Mouse (Mus musculus) limb, embryonic 13.5 days (tissue): Measurements from ENCODE around the gene Mfsd4b5. TPM values are rescaled to one million over a fixed set of nuclear protein-coding genes. Genes with fewer than 3 reads are reported as not detected.
"Not testable (repeated sequence)": the region's sequence is repeated elsewhere in the genome, so short reads cannot be mapped to it uniquely, and the experiment has no call there.

Source experiments
- ATAC-seq: fragments of 200-750 bp; cut with Nextera tagmentation; 2 replicates; pipeline ENCODE4 v1.8.0; 2017; ENCODE audit warnings: low read depth, moderate number of reproducible peaks, moderate TSS enrichment; ENCODE audit not compliant: low FRiP score
- H3K27ac ChIP-seq: fragments of 300-500 bp; sonication (generic); 2 replicates; pipeline ENCODE4 v1.5.1; 2015; ENCODE audit warnings: inconsistent platforms, mild to moderate bottlenecking, moderate library complexity
- H3K27me3 ChIP-seq: fragments of 300-500 bp; sonication (generic); 2 replicates; pipeline ENCODE4 v1.6.1; 2015; ENCODE audit warnings: mild to moderate bottlenecking, inconsistent platforms
- H3K36me3 ChIP-seq: fragments of 300-500 bp; sonication (generic); 2 replicates; pipeline ENCODE4 v1.6.1; 2015; ENCODE audit warnings: inconsistent platforms, mild to moderate bottlenecking, moderate library complexity
- H3K4me1 ChIP-seq: fragments of 300-500 bp; sonication (generic); 2 replicates; pipeline ENCODE4 v1.6.1; 2015; ENCODE audit warnings: inconsistent platforms
- H3K4me2 ChIP-seq: fragments of 300-500 bp; sonication (generic); replicated peaks from 2 replicates; pipeline ENCODE4 v1.6.1; 2015; ENCODE audit warnings: inconsistent platforms, mild to moderate bottlenecking, moderate library complexity
- H3K4me3 ChIP-seq: fragments of 300-500 bp; sonication (generic); 2 replicates; pipeline ENCODE4 v1.5.1; 2015; ENCODE audit warnings: moderate library complexity, mild to moderate bottlenecking, inconsistent platforms
- H3K9ac ChIP-seq: fragments of 300-500 bp; sonication (generic); 2 replicates; pipeline ENCODE4 v1.6.1; 2015; ENCODE audit warnings: mild to moderate bottlenecking, inconsistent platforms
- H3K9me3 ChIP-seq: fragments of 300-500 bp; sonication (generic); 2 replicates; pipeline ENCODE4 v1.6.1; 2016; ENCODE audit warnings: inconsistent platforms
- WGBS: fragments of 180-500 bp; shearing (Covaris S2); methylation state at CpG from one replicate; pipeline ENCODE4 v1.1.7; 2015; 5-methylcytosine and 5-hydroxymethylcytosine counted together
- polyA plus RNA-seq: library from polyadenylated mRNA; unstranded; fragments of >200 nt; fragmentation: Nextera tagmentation; extraction: Ambion mirVana; gene quantifications from 2 replicates; pipeline ENCODE4 v1.2.1, GENCODE M21; 2015

The Mfsd4b5 gene
- polyA plus RNA-seq, 1 experiment from 2014 or later = 0.09 TPM

DNA sequence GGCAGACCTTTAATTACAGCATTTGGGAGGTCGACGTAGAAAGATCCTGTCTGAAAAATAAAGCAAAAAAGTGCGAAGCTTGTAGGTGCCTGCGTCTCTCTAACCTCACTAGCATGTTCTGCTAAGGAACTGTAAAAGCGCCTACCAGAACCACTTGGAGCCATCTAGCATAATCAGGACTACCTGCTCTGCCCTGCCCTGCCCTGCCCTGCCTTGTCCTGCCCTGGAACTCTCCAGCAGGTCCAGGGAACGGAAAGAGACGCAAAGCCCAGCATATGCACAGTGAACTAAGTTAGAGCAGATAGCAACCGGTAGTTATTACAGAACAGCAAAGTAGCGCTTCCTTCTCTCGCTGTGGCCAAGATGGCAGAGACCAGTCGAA lies 26.0 kb downstream of the Mfsd4b5 start:
- H3K4me3 ChIP-seq = peak overlapping the region; percentile 51; the same call in 1 of the 2 replicates
- H3K36me3 ChIP-seq = no peaks in the 10 kb centered on the region
- peak overlapping the region; percentile 94 for H3K4me2 ChIP-seq
- H3K9me3 ChIP-seq = no peaks in the 10 kb centered on the region
- H3K27me3 ChIP-seq = 0 out of 2 replicates have a peak, but pooled peaks cover 5% of the 10 kb centered on the region
- peaks cover 6% of the 10 kb centered on the region; the same call in 1 of the 2 replicates for H3K4me1 ChIP-seq
- ATAC-seq = peak; percentile 60
- H3K9ac ChIP-seq = no peak overlapping the region
- no peak overlapping the region for H3K27ac ChIP-seq
- WGBS = 45% methylated on average over 11 of the region's 11 CpGs

DNA sequence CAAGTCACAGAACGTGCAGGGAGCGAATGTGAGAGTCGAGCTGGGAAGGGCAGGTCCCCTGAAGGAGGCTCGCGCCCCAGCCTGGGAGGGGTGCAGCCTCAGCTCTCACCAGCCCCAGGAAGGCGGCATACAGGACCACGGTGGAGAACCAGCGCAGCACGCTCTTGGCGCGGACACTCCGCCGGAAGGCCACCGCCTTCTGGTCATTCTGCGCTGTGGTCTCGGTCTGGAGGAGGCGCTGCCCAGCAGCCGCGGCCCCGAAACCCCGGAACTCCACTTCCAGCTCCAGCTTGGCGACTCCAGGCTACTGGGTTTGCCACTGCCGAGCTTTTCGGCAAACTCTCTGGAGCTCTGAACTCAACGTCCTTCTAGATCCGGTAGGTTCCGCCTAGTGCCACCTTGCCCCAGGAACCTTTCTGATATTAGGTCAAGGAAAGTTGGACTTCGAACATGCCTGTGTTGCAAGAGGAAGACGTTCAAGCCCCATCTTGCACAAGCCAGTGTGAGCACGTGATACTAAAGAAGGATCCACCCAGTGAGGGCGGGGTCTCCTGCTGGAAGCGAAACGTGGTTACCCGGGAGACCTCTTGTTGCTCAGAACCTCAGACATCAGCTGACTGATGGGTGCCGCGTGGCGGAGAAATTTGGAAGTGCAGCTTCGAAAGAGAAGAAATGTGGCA lies 26.5 kb downstream of the Mfsd4b5 start, which contains the start of gene Mfsd4b3:
Gene Mfsd4b3 (minus strand): TSS at position 393 of the 680 bp plus-strand sequence.
- Histone ChIP-seq H3K9ac (peak within 1 kb of the TSS; percentile 70), H3K27ac (no peak within 1 kb of the TSS), H3K36me3 (no peaks in the 10 kb centered on the region), H3K9me3 (no peaks in the 10 kb centered on the region), H3K4me1 (peaks cover 6% of the 10 kb centered on the region; the same call in 1 of the 2 replicates), H3K4me2 (peak within 1 kb of the TSS; percentile 94), H3K27me3 (0 out of 2 replicates have a peak, but pooled peaks cover 5% of the 10 kb centered on the region), H3K4me3 (peak within 1 kb of the TSS; percentile 51)
- WGBS = under 1% methylated on average over 38 of the region's 38 CpGs
- ATAC-seq = peak; percentile 98

- no peak overlapping the region for H3K4me2 ChIP-seq
- H3K36me3 ChIP-seq = no peaks in the 10 kb centered on the region
- H3K27ac ChIP-seq = no peak overlapping the region
- H3K4me3 ChIP-seq = no peak overlapping the region
- 58% methylated on average over 4 of the region's 4 CpGs for whole genome bisulfite sequencing
- H3K27me3 ChIP-seq = 0 out of 2 replicates have a peak, but pooled peaks cover 5% of the 10 kb centered on the region
- H3K9me3 ChIP-seq = no peaks in the 10 kb centered on the region
- peaks cover 6% of the 10 kb centered on the region; the same call in 1 of the 2 replicates for H3K4me1 ChIP-seq
- H3K9ac ChIP-seq = no peak overlapping the region
- ATAC-seq = no peak
Observed at GRCm38 (mm10) chr10:39958266-39958665, 28.2 kb downstream of the Mfsd4b5 start.

- ATAC-seq = no peak
- no peaks in the 10 kb centered on the region for H3K36me3 ChIP-seq
- H3K9ac ChIP-seq = no peak overlapping the region
- no peaks in the 10 kb centered on the region for H3K9me3 ChIP-seq
- H3K27me3 ChIP-seq = 0 out of 2 replicates have a peak, but pooled peaks cover 5% of the 10 kb centered on the region
- WGBS = 70% methylated on average over 2 of the region's 2 CpGs
- peaks cover 6% of the 10 kb centered on the region; the same call in 1 of the 2 replicates for H3K4me1 ChIP-seq
- no peak overlapping the region for H3K4me3 ChIP-seq
- no peak overlapping the region for H3K27ac ChIP-seq
- no peak overlapping the region for H3K4me2 ChIP-seq
Observed at GRCm38 (mm10) chr10:39956340-39956878, 30.0 kb downstream of the Mfsd4b5 start.

DNA sequence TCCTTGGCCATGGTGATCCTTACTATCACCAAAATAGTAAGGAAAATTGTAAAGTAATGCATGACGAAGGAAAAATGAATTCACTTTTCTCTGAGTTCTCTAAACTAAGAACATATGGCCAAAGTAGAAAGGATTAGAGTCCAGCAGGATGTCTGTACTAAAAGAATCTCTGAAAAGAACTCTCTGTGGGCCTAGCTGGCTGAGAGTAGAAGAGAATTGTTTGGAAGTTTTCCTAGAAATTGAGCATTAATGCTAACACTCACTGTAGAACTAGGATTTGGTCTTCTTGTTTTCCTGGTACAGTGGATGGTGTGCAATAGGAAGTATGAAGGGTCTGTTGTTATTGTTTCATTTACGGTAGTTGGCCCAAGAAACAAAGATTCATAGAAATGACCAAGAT lies 31.3 kb downstream of the Mfsd4b5 start:
- no peak overlapping the region for H3K4me3 ChIP-seq
- no peak for ATAC-seq

GRCm38 (mm10) chr10:39949377-39949954 lies 37.0 kb downstream of the Mfsd4b5 start:
- no peak for ATAC-seq

More for the DNA sequence above, 31.3 kb downstream of the Mfsd4b5 start:
- Histone ChIP-seq H3K9ac (no peak overlapping the region), H3K27me3 (0 out of 2 replicates have a peak, but pooled peaks cover 5% of the 10 kb centered on the region), H3K9me3 (no peaks in the 10 kb centered on the region), H3K36me3 (no peaks in the 10 kb centered on the region), H3K27ac (no peak overlapping the region), H3K4me1 (peaks cover 6% of the 10 kb centered on the region; the same call in 1 of the 2 replicates), H3K4me2 (no peak overlapping the region)
- 76% methylated on average over 2 of the region's 2 CpGs for WGBS

GRCm38 (mm10) chr10:39947195-39947594 lies 39.3 kb downstream of the Mfsd4b5 start:
- H3K4me3 ChIP-seq, H3K4me2 ChIP-seq, H3K9me3 ChIP-seq, H3K4me1 ChIP-seq, H3K27me3 ChIP-seq, ATAC-seq, H3K36me3 ChIP-seq, H3K27ac ChIP-seq, H3K9ac ChIP-seq: not testable (repeated sequence)
- WGBS = 74% methylated on average over 3 of the region's 3 CpGs

More at GRCm38 (mm10) chr10:39949377-39949954, 37.0 kb downstream of the Mfsd4b5 start:
- H3K9me3 ChIP-seq = no peaks in the 10 kb centered on the region
- H3K36me3 ChIP-seq = no peaks in the 10 kb centered on the region
- H3K27ac ChIP-seq = no peak overlapping the region
- WGBS = 95% methylated on average over 2 of the region's 2 CpGs
- no peak overlapping the region for H3K9ac ChIP-seq
- H3K4me3 ChIP-seq = no peak overlapping the region
- no peak overlapping the region for H3K4me2 ChIP-seq
- no peaks in the 10 kb centered on the region for H3K4me1 ChIP-seq
- H3K27me3 ChIP-seq = no peaks in the 10 kb centered on the region

DNA sequence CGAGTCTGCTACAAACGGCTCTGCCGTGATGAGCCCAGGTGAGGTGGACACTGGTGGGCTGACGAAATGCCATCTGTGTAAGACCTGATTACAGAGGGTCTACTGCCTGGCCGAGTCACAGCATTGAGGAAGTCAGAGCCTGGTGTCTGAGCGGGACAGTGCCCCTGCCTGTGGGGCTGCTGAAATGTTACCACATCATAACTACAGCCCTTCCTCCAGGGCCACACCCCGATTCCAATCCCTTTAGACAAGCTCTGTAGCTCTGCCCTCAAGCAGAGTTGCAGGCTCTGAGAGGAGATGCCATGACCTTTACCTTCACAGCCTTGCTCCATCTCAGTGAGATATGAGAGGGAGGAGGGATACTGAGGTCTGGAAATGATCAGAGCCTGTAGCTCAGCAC lies 49.9 kb downstream of the Mfsd4b5 start:
- 76% methylated on average over 7 of the region's 7 CpGs for WGBS
- Histone ChIP-seq H3K4me1 (no peaks in the 10 kb centered on the region), H3K4me3 (no peak overlapping the region), H3K27me3 (no peaks in the 10 kb centered on the region), H3K9me3 (no peaks in the 10 kb centered on the region), H3K27ac (no peak overlapping the region), H3K4me2 (no peak overlapping the region), H3K36me3 (no peaks in the 10 kb centered on the region), H3K9ac (no peak overlapping the region)
- no peak for ATAC-seq

- Histone ChIP-seq H3K4me1 (peaks cover 6% of the 10 kb centered on the region; the same call in 1 of the 2 replicates), H3K36me3 (no peaks in the 10 kb centered on the region), H3K9me3 (no peaks in the 10 kb centered on the region), H3K27ac (no peak within 1 kb of the TSS), H3K9ac (peak within 1 kb of the TSS; percentile 67), H3K27me3 (peaks cover 21% of the 10 kb centered on the region), H3K4me2 (peak within 1 kb of the TSS; percentile 85), H3K4me3 (peak within 1 kb of the TSS; percentile 50)
- under 1% methylated on average over 40 of the region's 41 CpGs for WGBS
- peak; percentile 54 for ATAC-seq
Observed at GRCm38 (mm10) chr10:39926616-39927139, 59.8 kb downstream of the Mfsd4b5 start, which contains the start of gene Mfsd4b2. Mfsd4b2 (minus strand) TSS chr10:39926923.

GRCm38 (mm10) chr10:39924556-39924955 lies 61.9 kb downstream of the Mfsd4b5 start:
- H3K4me3 ChIP-seq, ATAC-seq, H3K9me3 ChIP-seq, H3K9ac ChIP-seq, H3K27ac ChIP-seq, H3K4me1 ChIP-seq, H3K4me2 ChIP-seq, H3K36me3 ChIP-seq: not testable (repeated sequence)
- WGBS = 65% methylated on average over 8 of the region's 8 CpGs
- peaks cover 21% of the 10 kb centered on the region for H3K27me3 ChIP-seq

DNA sequence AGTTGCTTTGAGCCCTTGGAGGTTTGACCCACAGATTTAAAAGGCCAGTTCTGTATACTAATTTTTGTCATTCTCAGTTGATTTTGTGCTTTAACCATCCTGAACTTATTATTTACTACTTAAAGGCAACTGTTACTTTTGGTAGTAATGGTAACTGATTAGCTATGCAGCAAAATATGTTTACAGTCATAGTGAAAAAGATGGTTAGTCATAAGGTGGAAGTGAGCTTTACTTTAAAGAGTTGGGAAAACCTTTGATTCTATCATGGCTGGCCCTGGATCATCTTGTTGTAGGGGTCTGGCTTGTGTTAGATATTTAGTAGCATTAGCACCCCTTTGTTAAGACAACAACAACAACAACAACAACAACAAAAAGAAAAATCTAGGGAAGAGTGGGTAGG lies 73.8 kb downstream of the Mfsd4b5 start:
- no peak for ATAC-seq

More for the DNA sequence above, 73.8 kb downstream of the Mfsd4b5 start:
- no peak overlapping the region for H3K4me2 ChIP-seq
- H3K9ac ChIP-seq = no peak overlapping the region
- H3K27ac ChIP-seq = no peak overlapping the region
- H3K4me3 ChIP-seq = no peak overlapping the region
- H3K27me3 ChIP-seq = no peaks in the 10 kb centered on the region
- H3K9me3 ChIP-seq = no peaks in the 10 kb centered on the region
- H3K4me1 ChIP-seq = no peaks in the 10 kb centered on the region
- no peaks in the 10 kb centered on the region for H3K36me3 ChIP-seq
